Mouse (Mus musculus): ENCODE data around the gene Hnrnph2.

Gene Hnrnph2

DNA sequence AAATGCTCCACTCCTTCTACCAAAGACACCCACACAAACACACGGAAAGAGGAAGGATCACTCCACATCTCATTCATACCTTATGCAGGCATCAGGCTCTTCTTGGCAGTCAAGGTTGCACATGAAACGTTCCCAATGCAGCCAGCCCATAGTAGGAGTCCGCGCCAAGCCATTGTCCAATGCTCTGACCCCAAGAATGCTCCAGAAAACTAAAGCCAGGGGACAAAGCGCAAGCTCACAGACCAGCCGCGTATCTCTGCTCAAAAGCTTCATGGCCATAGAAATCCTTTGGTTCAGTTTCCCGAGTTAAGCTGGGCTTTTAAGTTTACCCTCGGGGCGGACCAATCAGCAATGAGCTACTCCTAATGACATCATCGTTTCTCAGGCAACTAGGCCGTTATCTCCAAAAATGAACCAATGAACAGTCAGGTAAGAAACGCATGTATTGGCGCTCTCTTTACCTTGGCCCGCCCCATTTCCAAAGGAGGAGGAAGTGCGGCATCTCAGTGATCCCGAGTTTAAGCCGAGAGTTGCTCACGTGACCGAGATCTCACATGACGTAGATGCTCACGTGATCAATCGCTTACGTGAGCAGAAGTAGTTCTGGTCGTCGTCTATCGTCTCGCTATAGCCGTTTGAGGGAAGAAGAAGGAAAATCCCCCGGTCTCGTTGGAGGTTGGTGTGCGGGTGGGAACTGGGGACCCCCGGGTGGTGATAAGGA lies at the start of gene Hnrnph2, which contains the start of gene Gla:
TSS of gene Hnrnph2 (plus strand) at position 521 of the 721 bp plus-strand sequence.
TSS of gene Gla (minus strand) at position 467 of the 721 bp plus-strand sequence.
- peak; percentile 86 to 89 for DNase-seq

- DNase-seq, result no peak
Measured at GRCm38 (mm10) chrX:134553326-134553725, 47.7 kb upstream of the Hnrnph2 start.

- DNase-seq, result no peak
Measured at GRCm38 (mm10) chrX:134554425-134554824, 46.6 kb upstream of the Hnrnph2 start.

GRCm38 (mm10) chrX:134564326-134564725 lies 36.7 kb upstream of the Hnrnph2 start:
- DNase-seq, result no peak

GRCm38 (mm10) chrX:134566536-134567222 lies 34.3 kb upstream of the Hnrnph2 start:
- no peak for DNase-seq

- DNase-seq, result no peak
Measured at GRCm38 (mm10) chrX:134577896-134578295, 23.1 kb upstream of the Hnrnph2 start.

DNA sequence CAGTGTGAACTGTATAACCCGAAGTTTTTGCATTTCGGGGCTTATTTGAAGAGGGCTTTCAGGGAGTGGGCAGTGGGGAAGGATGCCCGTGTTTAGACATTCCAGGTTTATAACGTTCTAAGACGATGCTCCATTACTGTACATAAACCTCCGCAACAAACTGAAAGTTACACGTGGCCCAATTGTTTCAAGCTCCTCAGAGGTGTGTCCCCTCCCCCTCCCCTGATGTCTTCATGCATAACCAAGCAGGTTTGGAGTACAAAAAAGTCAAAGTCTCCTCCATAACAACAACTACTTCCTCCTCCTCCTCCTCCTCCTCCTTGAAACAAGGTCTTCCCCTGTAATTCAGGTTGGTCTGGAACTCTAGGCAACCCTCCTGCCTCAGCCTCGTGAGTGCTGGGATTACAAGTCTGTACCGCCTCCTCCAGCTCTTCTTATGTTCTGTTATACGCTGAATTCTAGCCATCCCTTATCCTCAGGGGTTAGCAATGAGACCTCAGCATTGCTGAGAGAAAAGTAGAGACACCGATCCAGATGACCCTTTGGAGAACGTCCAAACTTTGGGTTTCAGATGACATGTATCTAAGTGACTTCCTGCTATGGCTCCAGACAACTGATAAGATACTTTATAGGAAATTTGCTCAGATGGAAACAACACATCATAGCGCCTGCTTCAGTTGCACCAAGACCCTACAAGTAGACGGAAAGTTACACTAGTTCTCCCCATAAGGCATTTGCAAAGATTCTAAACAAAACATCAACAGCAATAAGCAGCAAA lies 20.3 kb upstream of the Hnrnph2 start:
- DNase-seq, result no peak

GRCm38 (mm10) chrX:134582270-134582669 lies 18.7 kb upstream of the Hnrnph2 start:
- no peak for DNase-seq

DNA sequence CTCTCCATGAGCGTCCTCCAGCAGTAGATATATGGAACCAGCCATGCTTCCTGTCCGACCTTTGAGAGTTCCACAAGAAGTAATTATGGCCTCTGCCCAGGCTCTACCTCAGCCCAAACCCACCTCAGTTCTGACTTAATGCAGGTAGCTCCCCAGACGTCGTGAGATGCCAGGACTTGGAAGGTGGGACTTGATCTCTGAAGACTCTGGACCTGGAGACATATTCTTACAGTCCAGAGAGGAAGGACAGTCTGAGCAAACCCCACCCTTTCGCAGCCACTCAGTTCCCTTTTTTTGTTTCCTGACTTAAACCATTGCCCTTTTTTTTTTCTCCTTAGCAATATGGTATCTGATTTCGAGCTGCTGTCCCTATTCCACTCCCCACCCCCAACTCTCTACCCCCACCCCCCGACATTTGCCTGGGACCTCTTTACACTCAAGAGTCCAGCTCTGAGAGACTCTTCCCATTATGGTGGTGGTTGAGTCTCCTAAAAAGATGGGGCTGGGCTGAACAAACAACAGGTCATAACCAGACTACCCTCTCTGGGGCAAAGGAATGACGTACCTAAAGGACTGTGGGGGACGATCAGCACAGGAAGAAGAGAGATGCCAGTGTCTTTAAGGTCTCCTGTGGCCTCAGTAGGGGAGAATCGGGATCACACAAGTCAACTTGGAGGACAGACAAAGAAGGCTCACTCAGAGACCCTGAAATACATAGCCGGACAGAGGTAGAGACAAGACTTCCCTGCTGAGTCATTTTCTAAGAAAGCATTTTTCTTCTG lies 17.9 kb upstream of the Hnrnph2 start, which contains the start of gene Btk:
TSS of gene Btk (minus strand) at position 683 of the 782 bp plus-strand sequence.
- DNase-seq, result no peak

GRCm38 (mm10) chrX:134585103-134586002 lies 15.6 kb upstream of the Hnrnph2 start, which contains the start of gene Rpl36a:
Gene Rpl36a (plus strand): TSS chrX:134585654.
- DNase-seq, result peak; percentile 90 to 92

DNA sequence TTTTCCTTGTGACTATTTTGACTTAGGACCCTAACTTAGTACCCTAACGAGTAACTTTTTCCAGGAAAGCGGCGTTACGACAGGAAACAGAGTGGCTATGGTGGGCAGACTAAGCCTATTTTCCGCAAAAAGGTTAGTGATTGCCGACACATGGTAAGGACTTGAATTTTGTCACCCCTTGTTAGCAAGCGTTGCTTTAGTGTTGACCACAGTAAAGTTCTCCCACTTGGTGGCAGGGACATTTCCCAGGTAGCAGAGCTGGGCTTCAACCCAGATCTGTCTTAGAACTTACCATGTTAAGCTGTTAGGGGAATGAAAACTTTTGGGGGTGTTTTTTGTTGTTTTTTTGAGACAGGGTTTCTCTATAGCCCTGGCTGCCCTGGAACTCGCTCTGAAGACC lies 14.5 kb upstream of the Hnrnph2 start:
- DNase-seq, result no peak

- no peak for DNase-seq
Measured at GRCm38 (mm10) chrX:134588261-134588660, 12.7 kb upstream of the Hnrnph2 start.

- no peak for DNase-seq
Measured at GRCm38 (mm10) chrX:134588997-134589396, 12.0 kb upstream of the Hnrnph2 start.

DNA sequence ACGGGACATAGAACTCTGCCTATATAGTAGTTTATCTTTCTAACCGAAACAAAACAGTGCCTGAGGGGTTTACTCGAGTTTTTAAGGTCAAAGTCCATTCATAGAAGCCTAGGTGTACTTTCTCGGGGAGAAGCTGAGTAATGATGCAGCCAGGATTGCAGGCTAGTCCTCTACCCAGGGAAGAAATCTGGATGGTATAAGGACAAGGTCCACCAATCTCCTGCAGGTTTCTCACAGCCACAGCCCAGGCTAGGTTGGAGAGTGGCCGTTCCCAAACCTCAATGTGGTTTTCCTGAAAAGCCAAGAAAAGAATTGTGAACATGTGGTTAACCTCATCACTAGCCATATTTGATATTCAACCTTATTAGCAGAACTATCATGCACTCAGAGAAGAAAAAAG lies 11.1 kb upstream of the Hnrnph2 start:
- no peak for DNase-seq

DNA sequence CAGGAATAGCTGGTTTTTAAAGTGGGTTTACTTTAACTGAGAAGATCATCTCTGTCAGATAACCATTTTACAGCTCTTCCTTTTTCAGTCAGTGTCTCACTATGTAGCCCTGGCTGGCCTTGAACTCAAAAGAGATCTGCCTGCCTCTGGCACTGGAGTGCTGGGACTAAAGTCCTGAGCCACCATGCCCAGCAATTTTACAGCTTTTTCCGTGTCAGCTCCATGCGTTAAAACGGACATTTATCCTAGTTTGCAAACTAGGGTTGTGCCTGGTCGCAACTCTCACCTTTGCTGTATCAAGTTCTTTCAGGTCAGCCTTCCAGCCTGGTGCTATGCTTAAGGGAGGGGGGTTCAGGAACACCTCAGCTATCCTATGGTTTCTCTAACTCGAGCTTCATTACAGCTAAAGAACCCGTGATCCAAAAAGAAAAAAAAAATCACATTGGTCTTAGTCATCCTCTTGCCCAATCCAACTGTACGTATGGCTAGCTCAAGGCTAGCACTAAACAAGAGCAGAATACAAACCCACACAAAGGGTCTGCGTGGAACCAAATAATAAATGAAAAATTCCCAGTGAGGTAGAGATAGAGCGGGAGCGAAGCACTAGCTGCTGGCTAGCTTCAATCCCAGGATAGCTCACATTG lies 935 bp upstream of the Hnrnph2 start:
- no peak for DNase-seq

DNA sequence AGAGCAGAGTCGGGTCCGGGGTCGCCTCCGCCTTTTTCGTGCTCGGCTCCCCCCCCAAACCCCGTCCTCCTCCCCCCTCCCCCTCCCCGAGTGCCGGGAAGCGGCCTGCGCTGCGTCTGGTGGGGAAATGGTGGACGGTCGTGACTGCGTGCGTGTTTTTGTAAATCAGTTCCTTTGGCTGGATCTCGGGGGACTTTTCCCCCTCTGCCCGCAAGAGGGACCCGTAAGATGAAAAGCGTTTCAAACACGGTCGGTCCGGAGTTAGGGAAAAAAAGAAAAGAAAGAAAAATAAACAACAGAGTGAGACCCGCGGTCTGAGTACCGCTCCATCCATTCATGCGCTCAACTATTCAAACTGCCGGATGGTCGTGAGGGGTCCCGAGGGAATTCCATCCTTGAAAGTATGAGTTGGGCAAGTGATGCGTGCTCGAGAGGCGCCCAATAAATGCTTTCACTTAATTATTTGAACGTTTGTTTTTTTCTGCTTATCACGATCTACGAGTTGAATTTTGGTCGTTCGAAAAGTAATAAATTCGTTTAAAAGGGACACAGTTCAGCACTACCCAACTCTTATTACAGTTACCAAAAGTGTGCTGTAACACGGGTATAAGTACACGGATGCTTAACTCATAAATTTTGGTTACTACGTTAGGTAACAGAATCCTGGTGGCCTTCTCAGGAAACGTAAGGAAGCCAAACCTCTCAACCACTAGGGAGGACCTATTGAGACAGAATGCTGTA lies 571 bp downstream of the Hnrnph2 start:
- no peak for DNase-seq

- peak in 1 of 2 experiments; percentile 24 for DNase-seq
Measured at GRCm38 (mm10) chrX:134609472-134609871, 8.5 kb downstream of the Hnrnph2 start.

- DNase-seq, result no peak
Measured at GRCm38 (mm10) chrX:134610984-134611383, 10.0 kb downstream of the Hnrnph2 start.

DNA sequence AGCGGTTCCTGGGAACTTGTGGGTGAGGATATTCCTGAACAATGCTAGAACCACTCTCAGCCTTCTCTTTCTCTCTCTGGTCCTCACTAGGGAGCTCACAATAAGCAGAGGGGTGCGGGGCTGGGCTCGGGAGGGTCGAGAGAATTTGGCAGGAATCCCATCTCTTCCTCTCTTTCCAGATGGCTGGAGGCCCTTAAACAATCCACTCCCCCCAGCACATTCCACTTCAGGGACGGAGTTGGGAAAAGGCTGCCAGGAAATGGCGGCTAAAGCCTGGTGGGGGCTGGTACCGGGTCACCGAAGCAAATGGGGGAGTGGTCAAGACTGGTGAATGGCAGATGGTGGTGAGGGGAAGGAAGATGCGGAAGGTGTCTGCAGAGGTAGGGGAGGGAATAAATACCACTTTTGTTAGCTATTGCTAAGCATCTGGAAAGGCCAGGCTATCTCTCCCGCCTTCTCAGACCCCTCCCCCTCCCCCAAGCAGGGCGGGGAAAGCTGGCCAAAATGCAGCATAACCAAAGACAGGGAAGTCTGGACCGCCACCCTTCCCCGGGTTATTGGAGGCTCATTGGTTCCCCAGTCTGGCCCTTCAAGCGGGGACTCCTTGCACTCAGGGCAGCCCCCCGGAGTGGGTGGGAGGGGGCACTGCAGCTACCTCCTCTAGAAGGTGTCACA lies 11.4 kb downstream of the Hnrnph2 start:
- DNase-seq, result peak; percentile 55 to 56

Measured in cerebellum, postnatal 25 days (tissue).